Mouse (Mus musculus) heart, adult 2 months (tissue): ENCODE data around the gene Ubash3b. TPM values are rescaled to one million over a fixed set of nuclear protein-coding genes. Genes with fewer than 3 reads are reported as not detected.

Experiments
- DNase-seq, 2 experiments: peaks; one replicate each; pipeline ENCODE4 v3.0.0; 2021
- H3K27ac ChIP-seq: fragments of 200-600 bp; 2 replicates; pipeline ENCODE4 v1.8.1; 2022
- H3K27me3 ChIP-seq: fragments of 200-500 bp; 2 replicates; pipeline ENCODE4 v1.6.1; 2012; ENCODE audit warnings: mild to moderate bottlenecking, low read length, inconsistent platforms, mixed read lengths; ENCODE audit not compliant: control insufficient read depth, insufficient read depth
- H3K36me3 ChIP-seq: fragments of 200-500 bp; 2 replicates; pipeline ENCODE4 v1.6.1; 2012; ENCODE audit warnings: low read length, inconsistent platforms; ENCODE audit not compliant: control insufficient read depth, insufficient read depth
- H3K4me1 ChIP-seq: fragments of 200-500 bp; 2 replicates; pipeline ENCODE4 v1.6.1; 2011; ENCODE audit warnings: low read length; ENCODE audit not compliant: control insufficient read depth, insufficient read depth
- H3K4me3 ChIP-seq: fragments of 200-600 bp; 2 replicates; pipeline ENCODE4 v1.8.1; 2022
- H3K79me2 ChIP-seq: fragments of 200-500 bp; replicated peaks from 2 replicates; pipeline ENCODE4 v1.6.1; 2012; ENCODE audit warnings: mild to moderate bottlenecking, inconsistent platforms, low read length, moderate library complexity, mixed read lengths; ENCODE audit not compliant: control insufficient read depth, insufficient read depth
- H3K9ac ChIP-seq: fragments of 200-500 bp; 2 replicates; pipeline ENCODE4 v1.6.1; 2012; ENCODE audit warnings: low read depth, mild to moderate bottlenecking, control low read depth, inconsistent platforms, low read length, mixed read lengths
- CTCF ChIP-seq: fragments of 200-600 bp; IDR thresholded peaks from 2 replicates; pipeline ENCODE4 v1.8.1; 2022; ENCODE audit warnings: antibody characterized with exemption, mild to moderate bottlenecking, moderate library complexity
- EP300 ChIP-seq: fragments of 200-500 bp; IDR thresholded peaks from 2 replicates; pipeline ENCODE4 v1.6.1; 2011; ENCODE audit warnings: low read depth, low read length, control low read depth; ENCODE audit not compliant: insufficient read depth
- POLR2A ChIP-seq: fragments of 200-500 bp; IDR thresholded peaks from 2 replicates; pipeline ENCODE4 v1.6.1; 2011; ENCODE audit warnings: mild to moderate bottlenecking, low read depth, low read length, control low read depth; ENCODE audit not compliant: insufficient read depth
- WGBS: fragments of 180-500 bp; shearing (Covaris S2); methylation state at CpG from one replicate; pipeline ENCODE4 v1.1.7; 2018; 5-methylcytosine and 5-hydroxymethylcytosine counted together
- intact Hi-C: fragments of 180-260 bp; cut with DNase I; formaldehyde crosslinking; loops from one replicate; pipeline ENCODE4 v1.15.1; 2025
- polyA plus RNA-seq: library from polyadenylated mRNA; depleted of rRNA; stranded (reverse); fragments of >200 nt; gene quantifications from 2 replicates; pipeline ENCODE4 v1.2.3, GENCODE M21; 2012
- total RNA-seq, 2 experiments: library from RNA; stranded (reverse); gene quantifications; 2 replicates each; pipeline ENCODE4 v1.2.3; 2021

The Ubash3b gene
- total and polyA plus RNA-seq, 3 experiments: 1.5 to 1.9 (median 1.5) TPM

- Histone ChIP-seq H3K4me1 (peaks cover 3% of the 10 kb centered on the region), H3K27me3 (no peaks in the 10 kb centered on the region), H3K79me2 (peaks cover 1% of the 10 kb centered on the region), H3K27ac (no peak overlapping the region), H3K9ac (no peak overlapping the region), H3K36me3 (no peaks in the 10 kb centered on the region), H3K4me3 (no peak overlapping the region)
- intact Hi-C loops: no loop called here
- DNase-seq: no peak
- WGBS: 72% methylated on average over 7 of the region's 7 CpGs
- TF ChIP-seq CTCF (peak; percentile 24; the same call in 1 of the 2 replicates), EP300 (no peak), POLR2A (no peak)
Measured at GRCm38 (mm10) chr9:41148600-41148999, 12.9 kb downstream of the Ubash3b start.

- H3K36me3 ChIP-seq: no peaks in the 10 kb centered on the region
- peak overlapping the region; percentile 26; the same call in 1 of the 2 replicates for H3K4me3 ChIP-seq
- H3K79me2 ChIP-seq: peaks cover 1% of the 10 kb centered on the region
- 48% methylated on average over 13 of the region's 13 CpGs for WGBS
- H3K4me1 ChIP-seq: no peaks in the 10 kb centered on the region; the same call in 1 of the 2 replicates
- intact Hi-C loops: no loop called here
- peak overlapping the region; percentile 44 for H3K27ac ChIP-seq
- H3K27me3 ChIP-seq: no peaks in the 10 kb centered on the region
- H3K9ac ChIP-seq: peak overlapping the region; percentile 34; the same call in 1 of the 2 replicates
- TF ChIP-seq CTCF (no peak), POLR2A (no peak), EP300 (no peak)
- DNase-seq: peak in 1 of 2 experiments; percentile 17
Measured at GRCm38 (mm10) chr9:41147203-41147842, 14.2 kb downstream of the Ubash3b start.

GRCm38 (mm10) chr9:41143825-41144224 is 17.7 kb downstream of the Ubash3b start:
- no peaks in the 10 kb centered on the region for H3K27me3 ChIP-seq
- no peak for DNase-seq
- no peak for TF ChIP-seq EP300
- H3K27ac ChIP-seq: no peak overlapping the region
- 75% methylated on average over 15 of the region's 15 CpGs for WGBS
- intact Hi-C loops: no loop called here
- no peak overlapping the region for H3K9ac ChIP-seq
- no peak overlapping the region for H3K4me3 ChIP-seq
- peaks cover 3% of the 10 kb centered on the region; the same call in 1 of the 2 replicates for H3K4me1 ChIP-seq
- H3K36me3 ChIP-seq: no peaks in the 10 kb centered on the region
- peaks cover 1% of the 10 kb centered on the region for H3K79me2 ChIP-seq

GRCm38 (mm10) chr9:41143115-41143514 is 18.4 kb downstream of the Ubash3b start:
- intact Hi-C loops: no loop called here
- H3K27ac ChIP-seq: no peak overlapping the region
- no peak for DNase-seq
- 75% methylated on average over 3 of the region's 3 CpGs for WGBS
- no peaks in the 10 kb centered on the region for H3K36me3 ChIP-seq
- H3K9ac ChIP-seq: no peak overlapping the region
- H3K79me2 ChIP-seq: no peaks in the 10 kb centered on the region
- no peaks in the 10 kb centered on the region for H3K27me3 ChIP-seq
- TF ChIP-seq CTCF: no peak
- no peak for TF ChIP-seq POLR2A
- no peak for TF ChIP-seq EP300
- H3K4me1 ChIP-seq: peaks cover 6% of the 10 kb centered on the region
- no peak overlapping the region for H3K4me3 ChIP-seq

GRCm38 (mm10) chr9:41141026-41141425 is 20.5 kb downstream of the Ubash3b start:
- Histone ChIP-seq H3K36me3 (no peaks in the 10 kb centered on the region), H3K27me3 (no peaks in the 10 kb centered on the region), H3K4me3 (no peak overlapping the region), H3K4me1 (peaks cover 12% of the 10 kb centered on the region), H3K27ac (no peak overlapping the region), H3K9ac (no peak overlapping the region), H3K79me2 (no peaks in the 10 kb centered on the region)
- WGBS: 66% methylated on average over 2 of the region's 2 CpGs
- no peak for DNase-seq
- intact Hi-C loops: no loop called here
- TF ChIP-seq POLR2A: no peak
- no peak for TF ChIP-seq EP300
- no peak for TF ChIP-seq CTCF

- Histone ChIP-seq H3K4me3 (no peak overlapping the region), H3K27ac (no peak overlapping the region), H3K79me2 (no peaks in the 10 kb centered on the region), H3K27me3 (no peaks in the 10 kb centered on the region), H3K4me1 (peaks cover 12% of the 10 kb centered on the region), H3K36me3 (no peaks in the 10 kb centered on the region), H3K9ac (no peak overlapping the region)
- intact Hi-C loops: no loop called here
- no peak for TF ChIP-seq EP300
- no peak for TF ChIP-seq POLR2A
- TF ChIP-seq CTCF: no peak
- WGBS: 46% methylated on average over 6 of the region's 6 CpGs
- DNase-seq: no peak
Measured at GRCm38 (mm10) chr9:41138987-41139808, 22.3 kb downstream of the Ubash3b start.
